Mouse (Mus musculus) limb, embryonic 14.5 days (tissue): ENCODE results near the gene Fam160b1. TPM values are rescaled to one million over a fixed set of nuclear protein-coding genes. Genes with fewer than 3 reads are reported as not detected.

Experiments used
- ATAC-seq: fragments of 200-750 bp; cut with Nextera tagmentation; 2 replicates; pipeline ENCODE4 v1.8.0; 2017; ENCODE audit warnings: low read depth, moderate number of reproducible peaks, moderate TSS enrichment; ENCODE audit not compliant: low FRiP score
- DNase-seq: peaks from one replicate; pipeline ENCODE4 v3.0.0-alpha.2; 2015; ENCODE audit warnings: low spot score
- H3K27ac ChIP-seq: fragments of 300-500 bp; sonication (generic); replicated peaks from 2 replicates; pipeline ENCODE4 v1.5.1; 2014; ENCODE audit warnings: low read depth, mild to moderate bottlenecking, low read length, moderate library complexity, mixed read lengths
- H3K27me3 ChIP-seq: fragments of 300-500 bp; sonication (generic); 2 replicates; pipeline ENCODE4 v1.6.1; 2014; ENCODE audit warnings: low read length, mixed read lengths; ENCODE audit not compliant: control insufficient read depth, insufficient read depth
- H3K36me3 ChIP-seq: fragments of 300-500 bp; sonication (generic); 2 replicates; pipeline ENCODE4 v1.6.1; 2014; ENCODE audit warnings: mild to moderate bottlenecking, low read length, moderate library complexity, mixed read lengths; ENCODE audit not compliant: control insufficient read depth, insufficient read depth
- H3K4me1 ChIP-seq: fragments of 300-500 bp; sonication (generic); 2 replicates; pipeline ENCODE4 v1.6.1; 2014; ENCODE audit warnings: antibody characterized with exemption, low read length, mixed read lengths; ENCODE audit not compliant: control insufficient read depth, insufficient read depth
- H3K4me2 ChIP-seq: fragments of 300-500 bp; sonication (generic); replicated peaks from 2 replicates; pipeline ENCODE4 v1.6.1; 2014; ENCODE audit warnings: low read depth, mild to moderate bottlenecking, low read length, moderate library complexity; ENCODE audit not compliant: severe bottlenecking
- H3K4me3 ChIP-seq: fragments of 300-500 bp; sonication (generic); replicated peaks from 2 replicates; pipeline ENCODE4 v1.5.1; 2014; ENCODE audit warnings: low read length
- H3K9ac ChIP-seq: fragments of 300-500 bp; sonication (generic); 2 replicates; pipeline ENCODE4 v1.6.1; 2014; ENCODE audit warnings: mild to moderate bottlenecking, low read depth, low read length, moderate library complexity; ENCODE audit not compliant: severe bottlenecking
- H3K9me3 ChIP-seq: fragments of 300-500 bp; sonication (generic); 2 replicates; pipeline ENCODE4 v1.6.1; 2016; ENCODE audit warnings: low read length; ENCODE audit not compliant: control insufficient read depth
- POLR2A ChIP-seq: fragments of 200-500 bp; IDR thresholded peaks from 2 replicates; pipeline ENCODE4 v1.8.0; 2012; ENCODE audit warnings: inconsistent platforms, mild to moderate bottlenecking, moderate library complexity, borderline replicate concordance; ENCODE audit not compliant: insufficient read depth, insufficient read length; ENCODE audit errors: extremely low read depth
- WGBS: fragments of 180-500 bp; shearing (Covaris S2); extraction: QIAGEN DNeasy Blood & Tissue Kit; methylation state at CpG from one replicate; pipeline ENCODE4 v1.1.7; 2014; 5-methylcytosine and 5-hydroxymethylcytosine counted together
- polyA plus RNA-seq, 2 experiments: library from polyadenylated mRNA; depleted of rRNA in 1 of 2; stranded (reverse) in 1 of 2; unstranded in 1 of 2; fragments of >200 nt; fragmentation: Nextera tagmentation in 1 of 2; extraction: Ambion mirVana in 1 of 2; gene quantifications; 2 replicates each; pipeline versions ENCODE4 v1.2.1 to v1.2.3; 2012 to 2014

Fam160b1 gene
- 23.0 and 26.5 TPM in 2 replicates for polyA plus RNA-seq (2012; rRNA removed)
- polyA plus RNA-seq (2014; fragmentation: Nextera tagmentation; extraction: Ambion mirVana), result 19.3 and 21.5 TPM in 2 replicates

DNA sequence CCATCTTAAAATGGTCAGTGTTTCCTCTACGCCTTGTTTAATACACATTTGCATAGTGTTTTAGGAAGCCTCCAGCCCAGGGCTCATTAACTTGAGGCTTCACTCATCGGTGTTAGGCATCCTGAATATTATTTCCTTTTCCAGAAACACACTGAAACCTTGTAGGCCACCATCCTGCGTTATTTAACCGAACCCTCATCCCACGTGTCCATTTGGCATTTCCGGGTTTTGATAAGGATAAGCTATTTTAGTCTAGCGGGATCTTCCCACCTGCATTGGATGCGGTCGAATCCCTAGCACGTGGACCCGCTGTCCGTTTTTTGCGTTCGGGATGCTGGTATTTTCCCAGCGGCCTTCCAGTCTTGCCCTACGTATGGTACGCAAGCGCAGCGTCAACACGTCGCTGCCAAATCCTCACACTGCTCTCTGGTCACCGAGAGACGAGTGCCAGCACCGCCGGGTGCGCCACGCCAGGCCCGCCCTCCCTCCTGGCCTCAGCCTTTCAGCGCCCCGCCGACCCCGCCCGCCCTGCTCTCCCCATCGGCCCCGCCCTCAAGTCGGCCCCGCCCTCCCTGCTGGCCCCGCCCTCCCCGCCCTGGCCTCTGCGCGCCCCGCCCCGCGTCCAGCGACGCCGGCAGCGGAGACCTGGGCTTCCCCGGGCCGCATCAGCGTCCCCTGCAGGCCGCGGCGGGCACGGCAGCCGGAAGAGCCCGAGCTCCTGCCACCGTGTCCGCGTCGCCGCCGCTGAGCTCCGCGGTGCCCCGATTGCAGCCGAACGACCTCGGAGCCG, at the start of gene Fam160b1:
Gene Fam160b1 (plus strand): TSS at position 340 of the 790 bp plus-strand sequence.
- no peaks in the 10 kb centered on the region for H3K9me3 ChIP-seq
- H3K4me2 ChIP-seq, result peak within 1 kb of the TSS; percentile 47
- no peak for TF ChIP-seq POLR2A
- peak; percentile 87 for ATAC-seq
- peak within 1 kb of the TSS; percentile 99 for H3K4me3 ChIP-seq
- H3K9ac ChIP-seq, result peak within 1 kb of the TSS; percentile 99
- no peaks in the 10 kb centered on the region for H3K27me3 ChIP-seq
- peaks cover 34% of the 10 kb centered on the region for H3K4me1 ChIP-seq
- peak within 1 kb of the TSS; percentile 96 for H3K27ac ChIP-seq
- no peaks in the 10 kb centered on the region for H3K36me3 ChIP-seq
- peak; percentile 86 for DNase-seq
- 3% methylated on average over 45 of the region's 70 CpGs for WGBS

DNA sequence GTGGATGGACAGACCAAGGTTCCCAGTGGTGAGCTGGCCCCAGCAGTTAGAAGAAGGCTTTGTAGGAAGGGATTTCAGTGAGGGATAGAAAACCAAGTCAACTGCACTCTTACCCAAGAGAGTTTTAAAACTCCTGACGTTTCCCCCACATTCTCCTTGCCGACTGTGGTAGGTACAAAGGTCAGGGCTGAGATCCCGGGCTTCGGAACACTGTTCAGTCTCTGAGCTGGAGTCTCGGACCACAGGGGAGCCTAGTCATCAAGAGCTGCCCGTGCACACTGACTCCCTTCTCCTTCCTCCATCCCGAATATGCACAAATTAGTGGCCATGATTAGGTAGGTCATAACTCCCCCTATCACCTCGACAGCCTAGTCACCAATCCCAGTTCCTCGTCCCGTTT, 47.3 kb upstream of the Fam160b1 start:
- H3K27ac ChIP-seq, result no peak overlapping the region
- TF ChIP-seq POLR2A, result no peak
- no peak overlapping the region for H3K4me3 ChIP-seq
- H3K4me2 ChIP-seq, result no peak overlapping the region
- WGBS, result 70% methylated on average over 10 of the region's 10 CpGs
- H3K9ac ChIP-seq, result no peak overlapping the region
- H3K27me3 ChIP-seq, result peaks cover 28% of the 10 kb centered on the region; the same call in 1 of the 2 replicates
- no peak for DNase-seq
- peaks cover 10% of the 10 kb centered on the region for H3K4me1 ChIP-seq
- no peak for ATAC-seq
- H3K9me3 ChIP-seq, result no peaks in the 10 kb centered on the region
- H3K36me3 ChIP-seq, result no peaks in the 10 kb centered on the region

DNA sequence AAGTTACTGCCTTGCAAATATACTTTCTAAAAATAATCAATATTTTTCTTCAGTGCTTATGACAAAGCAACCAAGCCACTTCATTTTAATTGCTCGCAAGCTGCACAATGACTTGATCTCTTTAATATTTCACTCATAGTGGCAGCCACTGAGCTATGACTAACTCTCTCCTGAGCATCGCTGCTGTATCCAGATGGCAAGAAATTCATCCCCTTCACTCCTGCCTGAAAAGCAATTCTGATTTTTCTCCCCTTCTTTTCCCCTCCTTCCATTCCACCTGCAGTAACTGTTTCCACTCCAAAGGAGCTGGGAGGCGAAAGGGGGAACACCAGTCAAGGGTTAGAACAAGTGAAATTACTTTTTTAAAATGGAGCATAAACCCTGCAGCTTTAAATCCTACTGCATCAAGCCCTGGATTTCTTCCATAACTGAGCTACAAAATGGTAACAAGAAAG, 46.6 kb upstream of the Fam160b1 start:
- Histone ChIP-seq H3K9ac (peak overlapping the region; percentile 59), H3K4me3 (peak overlapping the region; percentile 49), H3K27ac (no peak overlapping the region), H3K4me2 (peak overlapping the region; percentile 100), H3K9me3 (no peaks in the 10 kb centered on the region), H3K27me3 (peaks cover 28% of the 10 kb centered on the region; the same call in 1 of the 2 replicates), H3K36me3 (no peaks in the 10 kb centered on the region), H3K4me1 (peaks cover 10% of the 10 kb centered on the region)
- no peak for ATAC-seq
- no peak for DNase-seq
- WGBS, result 57% methylated on average over 3 of the region's 3 CpGs
- no peak for TF ChIP-seq POLR2A

DNA sequence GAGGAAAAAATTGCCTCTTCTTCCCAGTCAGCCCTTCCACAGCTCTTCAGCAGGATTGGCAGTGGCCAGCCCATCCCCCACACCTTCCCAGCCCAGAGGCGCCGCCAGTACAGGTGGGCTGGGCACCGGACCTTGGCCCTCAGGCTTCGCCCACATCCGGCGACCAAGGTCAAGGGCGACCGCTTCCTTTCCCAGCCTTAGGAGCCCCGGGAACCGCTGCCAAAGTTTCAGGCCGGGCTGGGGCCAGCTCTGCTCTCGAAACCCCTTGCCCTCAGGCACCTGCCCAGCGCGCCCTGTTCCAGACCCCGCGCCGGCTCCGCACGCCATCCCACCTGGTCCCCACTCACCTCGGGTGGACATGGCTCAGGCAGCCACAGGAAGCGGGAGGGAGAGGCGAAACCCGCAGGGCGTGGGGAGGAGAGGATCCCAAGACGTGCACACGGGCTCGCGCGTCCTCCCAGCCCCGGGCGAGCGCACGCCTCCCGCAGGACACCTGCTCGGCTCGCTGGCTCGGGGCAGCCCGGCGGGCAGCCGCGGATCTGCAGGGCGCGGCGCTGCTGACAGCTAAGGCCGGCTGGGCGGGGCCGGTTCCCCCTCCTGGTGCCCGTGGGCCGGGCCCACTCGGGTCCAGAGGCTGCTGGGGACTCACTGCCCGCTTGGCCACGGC, 46.0 kb upstream of the Fam160b1 start, which contains the start of gene Ablim1:
Gene Ablim1 (minus strand): TSS at position 574 of the 667 bp plus-strand sequence.
- H3K9me3 ChIP-seq, result no peaks in the 10 kb centered on the region
- TF ChIP-seq POLR2A, result no peak
- H3K27me3 ChIP-seq, result peaks cover 28% of the 10 kb centered on the region; the same call in 1 of the 2 replicates
- peak; percentile 11 for DNase-seq
- peak within 1 kb of the TSS; percentile 59 for H3K9ac ChIP-seq
- no peaks in the 10 kb centered on the region for H3K36me3 ChIP-seq
- H3K4me2 ChIP-seq, result peak within 1 kb of the TSS; percentile 100
- H3K4me1 ChIP-seq, result peaks cover 10% of the 10 kb centered on the region
- peak; percentile 41; the same call in 1 of the 2 replicates for ATAC-seq
- no peak within 1 kb of the TSS for H3K27ac ChIP-seq
- 1% methylated on average over 42 of the region's 52 CpGs for WGBS
- H3K4me3 ChIP-seq, result peak within 1 kb of the TSS; percentile 49

DNA sequence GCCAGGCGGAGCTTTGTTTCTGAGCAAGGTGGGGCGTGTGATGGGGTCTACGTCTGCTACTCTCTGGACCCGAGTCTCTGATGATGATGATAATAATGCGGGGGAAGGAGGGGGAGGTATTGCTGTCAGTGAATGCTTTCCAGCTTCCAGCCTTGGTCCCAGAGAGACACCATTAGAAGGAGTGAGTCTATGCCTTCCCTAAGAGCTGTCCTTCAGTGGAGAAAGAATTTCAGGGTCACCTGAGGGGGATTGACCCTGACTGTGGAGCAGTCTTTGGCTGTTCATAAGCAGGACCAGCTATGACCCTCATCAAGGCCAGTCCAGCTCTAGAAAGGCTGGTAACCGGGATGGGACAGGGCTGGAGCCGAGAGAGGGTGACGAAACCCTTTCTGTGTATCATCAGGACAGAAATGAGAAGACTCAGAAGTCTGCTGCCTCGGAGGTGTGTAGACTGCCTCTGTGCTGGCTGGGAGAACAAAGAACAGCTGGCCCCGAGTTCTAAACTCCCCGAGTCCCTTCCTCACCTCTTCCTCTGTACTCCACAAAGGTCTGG, 45.4 kb upstream of the Fam160b1 start:
- H3K9me3 ChIP-seq, result no peaks in the 10 kb centered on the region
- H3K4me3 ChIP-seq, result peak overlapping the region; percentile 49
- H3K36me3 ChIP-seq, result no peaks in the 10 kb centered on the region
- peak overlapping the region; percentile 100 for H3K4me2 ChIP-seq
- H3K4me1 ChIP-seq, result peaks cover 10% of the 10 kb centered on the region
- ATAC-seq (no peak), DNase-seq (no peak)
- H3K27me3 ChIP-seq, result peaks cover 28% of the 10 kb centered on the region; the same call in 1 of the 2 replicates
- 43% methylated on average over 11 of the region's 11 CpGs for WGBS
- H3K27ac ChIP-seq, result no peak overlapping the region
- TF ChIP-seq POLR2A, result no peak
- peak overlapping the region; percentile 59 for H3K9ac ChIP-seq
